Mouse (Mus musculus): ENCODE results near the gene Myf5.

Myf5 gene

DNA sequence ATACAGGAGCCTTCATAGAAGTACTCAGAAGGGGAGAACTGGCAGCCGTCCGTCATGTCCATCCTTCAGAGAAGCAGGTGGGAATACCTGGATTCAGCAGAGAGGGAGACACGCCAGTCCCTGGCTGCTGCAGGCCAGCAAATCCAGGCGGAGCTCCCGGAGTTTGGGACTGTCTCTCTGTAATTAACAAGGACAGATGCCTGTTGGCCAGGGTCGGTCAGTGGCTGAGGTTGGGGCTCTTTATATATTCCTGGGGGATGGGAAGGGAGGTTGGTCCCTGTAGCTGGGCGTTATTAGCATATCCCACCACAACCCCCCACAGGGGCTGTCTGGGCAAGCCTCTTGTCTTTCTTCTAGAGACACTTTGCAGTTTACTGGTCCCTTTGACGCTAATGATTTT, at the start of gene Myf5:
Gene Myf5 (minus strand): TSS at position 265 of the 400 bp plus-strand sequence.
- no peak for DNase-seq

DNA sequence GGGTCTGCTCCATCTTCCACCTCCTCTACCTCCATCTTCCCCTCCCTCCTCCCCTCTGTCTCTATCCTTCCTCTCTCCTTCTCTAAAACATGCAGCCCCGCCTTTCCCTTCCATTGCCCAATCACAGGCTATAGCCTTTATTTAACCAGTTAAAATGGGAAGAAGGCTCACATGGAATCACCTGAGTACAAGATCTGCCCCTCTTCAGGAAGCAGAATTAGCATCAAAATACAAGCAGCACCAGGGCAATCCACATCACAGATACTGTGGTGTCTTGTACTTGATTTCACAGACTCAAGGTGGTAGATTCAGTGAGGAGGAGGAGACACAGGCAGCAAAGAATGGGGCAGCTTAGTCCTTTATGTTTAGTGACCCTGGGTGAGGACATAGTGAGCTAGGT, 42.8 kb upstream of the Myf5 start:
- no peak for DNase-seq

DNA sequence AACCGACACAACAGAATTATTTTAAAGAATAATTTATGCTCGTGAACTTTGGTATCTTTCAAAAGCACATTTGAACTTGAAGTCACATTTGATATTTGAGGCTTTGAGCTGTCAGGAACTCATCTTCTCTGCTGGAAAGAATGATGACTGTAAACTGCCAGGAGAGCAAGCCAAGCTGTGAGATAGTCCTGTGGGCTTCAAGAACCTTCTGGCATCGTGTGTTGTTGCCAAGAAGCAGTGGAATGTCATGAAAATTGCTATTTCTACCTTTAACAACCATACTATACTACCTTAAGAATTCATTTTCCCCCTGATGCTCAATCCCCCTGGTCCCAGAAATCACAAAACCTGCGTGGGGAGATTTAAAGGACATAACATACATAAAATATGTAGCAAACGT, 33.3 kb upstream of the Myf5 start:
- DNase-seq = no peak

DNA sequence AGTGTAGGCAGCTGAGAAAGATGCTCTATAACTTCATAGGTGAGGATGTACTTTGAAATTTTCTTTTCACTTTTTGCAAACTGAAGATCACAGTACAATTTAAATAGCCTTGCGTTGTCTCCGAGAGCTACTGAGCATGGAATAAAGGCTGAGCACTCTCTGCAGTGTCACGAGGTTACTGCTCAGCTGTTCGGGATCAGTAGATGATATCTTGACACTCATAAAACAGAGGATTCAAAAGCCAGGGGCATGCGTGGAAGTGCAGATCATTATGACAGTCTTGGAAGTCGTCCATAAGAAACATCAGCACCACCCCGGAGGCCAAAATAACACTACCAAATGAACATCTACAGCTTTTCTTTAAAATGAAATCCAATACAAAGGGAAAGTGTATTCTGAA, 30.7 kb upstream of the Myf5 start:
- DNase-seq = no peak

DNA sequence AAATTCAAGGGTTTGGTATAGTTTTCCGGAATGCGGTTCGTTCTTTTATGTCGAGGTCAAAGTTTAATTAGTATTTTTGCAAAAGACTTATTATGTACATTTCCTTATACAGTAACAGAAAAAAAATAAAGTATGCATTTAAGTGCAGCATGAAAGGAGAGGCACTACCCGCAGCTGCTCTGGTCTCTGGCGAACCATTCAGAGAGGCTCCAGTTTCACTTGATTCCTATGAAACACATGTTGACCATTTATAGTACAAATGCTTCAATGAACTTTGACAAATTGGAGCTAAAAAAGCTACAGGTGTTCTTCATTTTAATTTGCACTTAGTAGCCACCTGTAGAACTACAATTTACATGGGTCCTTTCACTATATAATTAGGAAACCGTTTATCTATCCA, 28.8 kb upstream of the Myf5 start:
- no peak for DNase-seq

DNA sequence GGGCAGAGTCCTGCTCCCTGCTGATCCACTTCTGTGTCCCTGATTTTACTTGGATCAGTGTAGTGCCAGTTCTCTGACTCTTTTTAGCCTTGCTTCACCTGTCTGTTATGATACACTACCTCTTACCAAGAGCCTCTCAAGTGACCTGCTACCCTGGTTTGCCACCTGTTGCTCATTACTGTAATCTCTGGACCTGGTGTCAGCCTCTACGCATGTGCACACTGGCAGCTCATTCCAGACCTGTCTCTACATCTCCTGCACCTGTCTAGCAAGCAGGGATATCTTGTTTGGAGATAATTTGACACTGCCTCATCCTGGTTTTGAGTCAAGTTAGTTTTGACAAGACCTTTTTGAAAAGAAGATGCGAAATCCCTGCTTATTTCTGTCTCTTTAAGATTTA, 20.5 kb upstream of the Myf5 start:
- no peak for DNase-seq

DNA sequence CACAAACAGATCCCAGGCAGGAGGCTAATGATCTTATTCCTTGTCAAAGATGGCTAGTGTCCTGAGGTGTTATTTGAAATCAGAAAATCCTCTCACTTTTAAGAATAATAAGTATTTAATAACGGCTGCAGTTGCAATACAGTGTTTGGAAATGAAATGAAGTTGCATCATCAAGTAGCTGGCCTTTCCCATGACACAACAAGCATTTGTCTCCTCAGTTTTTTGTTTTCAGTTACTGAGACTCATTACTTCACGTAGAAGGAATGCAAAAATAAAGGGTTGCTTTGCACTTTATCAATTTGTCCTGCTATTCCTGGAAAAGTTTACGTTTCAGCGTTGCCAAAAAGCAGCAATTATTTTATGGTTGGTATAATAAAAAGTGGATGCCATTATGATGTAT, 17.5 kb upstream of the Myf5 start:
- DNase-seq = no peak

DNA sequence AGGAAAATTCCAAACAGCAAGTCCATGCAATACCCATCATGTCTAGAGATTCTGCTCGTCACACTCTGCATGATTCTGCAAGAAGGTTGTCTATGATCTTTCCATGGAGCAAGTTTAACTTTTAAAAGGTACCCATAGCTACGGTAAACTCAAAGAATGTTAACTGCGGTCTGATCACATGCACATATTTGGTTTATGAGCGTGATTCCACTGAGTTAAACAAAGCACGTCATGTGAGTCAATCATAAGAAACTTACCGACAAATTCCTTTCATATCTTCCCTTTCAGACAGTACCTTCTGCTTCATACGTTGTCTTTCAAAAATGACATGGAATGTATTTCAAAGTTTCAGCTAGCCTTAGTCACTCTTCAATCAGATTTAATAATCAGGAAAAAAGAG, 16.3 kb upstream of the Myf5 start:
- DNase-seq = no peak

DNA sequence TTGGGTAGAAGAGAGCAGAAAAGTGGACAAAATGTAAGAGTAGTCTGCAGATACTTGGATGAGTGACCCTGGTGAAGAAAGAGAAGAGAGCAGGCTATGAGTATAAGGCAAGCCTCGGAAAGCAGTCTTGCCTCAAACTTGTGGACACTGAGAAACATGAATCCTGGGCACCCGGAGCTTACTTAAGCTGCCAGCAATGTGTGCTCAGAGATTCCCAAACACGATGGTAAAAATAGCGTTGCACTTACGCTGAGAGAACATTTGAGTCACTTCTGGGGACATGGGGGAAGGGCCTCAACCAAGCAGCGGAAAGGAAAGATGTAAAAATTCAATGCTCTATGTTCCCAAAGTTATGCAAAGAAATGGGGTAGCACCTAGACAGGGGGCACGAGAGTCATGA, 13.7 kb upstream of the Myf5 start:
- DNase-seq = no peak

DNA sequence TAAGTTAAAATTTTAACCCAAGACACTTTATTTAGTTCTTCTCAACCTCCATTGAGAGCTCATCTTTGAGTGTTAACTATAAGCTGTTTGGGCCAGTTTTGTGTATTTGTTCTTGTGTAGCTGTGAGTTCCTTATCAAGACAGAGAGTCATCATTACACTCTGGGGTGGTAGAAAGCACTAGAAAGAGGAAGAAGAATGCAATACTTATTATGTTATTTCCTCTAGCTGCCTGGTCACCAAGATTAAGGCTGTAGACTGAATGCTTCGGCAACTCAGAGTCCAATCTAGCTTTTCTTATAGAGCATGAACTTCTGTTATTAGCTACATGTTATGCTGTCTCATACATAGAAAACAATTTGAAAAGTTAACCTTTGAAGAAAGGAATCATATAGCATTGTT, 10.5 kb upstream of the Myf5 start:
- no peak for DNase-seq

DNA sequence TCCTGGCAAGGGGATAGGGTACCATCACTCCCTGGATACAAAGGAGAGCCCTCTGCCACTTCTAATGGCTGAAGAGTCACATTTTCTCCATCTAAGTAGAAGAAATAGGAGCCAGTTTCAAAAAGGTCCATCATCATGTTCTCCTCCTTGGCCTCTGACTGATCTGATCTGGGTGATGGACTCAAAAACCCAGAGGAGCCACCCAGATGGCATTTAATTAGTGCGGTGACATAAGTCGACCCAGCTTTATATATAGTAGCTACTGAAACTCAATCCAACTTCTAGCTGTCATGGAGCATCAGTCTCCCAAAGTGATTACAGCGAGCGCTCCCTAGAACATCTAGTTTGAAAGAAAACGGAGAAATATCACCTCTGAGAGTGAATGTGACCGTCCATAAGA, 8.6 kb upstream of the Myf5 start, which contains the start of gene Myf6:
Gene Myf6 (minus strand): TSS at position 170 of the 400 bp plus-strand sequence.
- no peak for DNase-seq

DNA sequence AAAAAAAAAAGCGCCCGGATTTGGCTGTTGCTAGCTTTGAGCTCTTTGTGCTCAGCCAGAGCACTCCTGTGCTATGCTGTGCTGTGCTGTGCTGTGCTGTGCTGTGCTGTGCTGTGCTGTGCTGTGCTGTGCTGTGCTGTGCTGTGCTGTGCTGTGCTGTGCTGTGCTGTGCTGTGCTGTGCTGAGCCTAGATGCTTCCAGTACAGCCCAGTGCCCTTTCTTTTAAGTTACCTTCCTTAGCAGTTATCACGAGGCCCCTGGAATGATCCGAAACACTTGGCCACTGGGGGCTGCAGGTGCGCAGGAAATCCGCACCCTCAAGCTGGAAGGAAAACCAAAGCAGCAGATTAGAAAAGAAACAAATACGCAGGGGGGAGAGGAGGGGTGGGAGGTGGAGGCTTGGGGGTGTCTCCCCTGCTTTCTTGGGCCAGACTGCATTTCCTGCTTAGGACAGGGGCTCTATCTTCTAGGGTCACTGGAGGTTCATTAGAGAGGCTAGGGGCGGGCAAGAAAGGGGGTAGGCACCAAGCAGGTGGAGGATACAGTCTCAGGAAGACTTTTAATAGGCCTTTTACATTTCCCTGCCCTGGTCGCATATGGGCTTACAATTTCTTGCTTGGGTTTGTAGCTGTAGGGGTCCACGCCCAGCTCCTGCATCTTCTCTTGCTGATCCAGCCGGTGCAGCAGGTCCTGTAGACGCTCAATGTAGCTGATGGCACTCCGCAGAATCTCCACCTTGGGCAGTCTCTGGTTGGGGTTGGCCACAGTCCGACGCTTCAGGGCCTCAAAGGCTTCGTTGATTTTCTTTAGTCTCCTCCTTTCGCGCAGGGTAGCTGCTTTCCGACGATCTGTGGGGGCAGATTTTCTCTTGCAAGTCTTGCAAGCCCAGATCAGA, 7.9 kb upstream of the Myf5 start:
- DNase-seq = no peak

DNA sequence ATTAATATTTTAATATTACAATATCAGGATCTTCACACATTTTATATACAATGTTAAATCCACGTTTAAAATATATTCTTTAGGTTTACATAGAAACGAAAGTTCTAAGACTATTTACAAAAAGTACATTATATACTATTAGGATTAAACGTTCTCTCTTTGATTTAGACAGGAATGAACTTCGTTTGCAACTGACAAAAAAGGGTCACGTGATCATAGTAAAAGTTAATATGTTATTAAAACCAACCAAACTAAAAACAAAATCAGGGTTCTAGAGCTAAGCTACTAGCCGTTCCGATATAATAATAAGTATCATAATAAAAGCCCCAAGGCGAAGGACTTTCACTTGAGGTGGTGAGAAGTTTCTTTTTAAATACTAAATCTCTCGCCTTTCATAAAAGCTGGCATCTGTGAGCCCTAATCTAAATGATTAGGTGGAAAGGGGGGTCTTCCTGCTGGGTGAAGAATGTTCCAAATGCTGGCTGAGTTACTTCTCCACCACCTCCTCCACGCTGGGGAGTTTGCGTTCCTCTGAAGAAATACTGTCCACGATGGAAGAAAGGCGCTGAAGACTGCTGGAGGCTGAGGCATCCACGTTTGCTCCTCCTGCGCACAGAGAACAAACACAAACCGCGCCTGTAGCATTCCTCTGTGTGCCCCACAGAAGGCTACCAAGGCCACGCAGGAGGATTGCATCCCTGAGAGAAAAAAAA, 7.1 kb upstream of the Myf5 start:
- DNase-seq = no peak

DNA sequence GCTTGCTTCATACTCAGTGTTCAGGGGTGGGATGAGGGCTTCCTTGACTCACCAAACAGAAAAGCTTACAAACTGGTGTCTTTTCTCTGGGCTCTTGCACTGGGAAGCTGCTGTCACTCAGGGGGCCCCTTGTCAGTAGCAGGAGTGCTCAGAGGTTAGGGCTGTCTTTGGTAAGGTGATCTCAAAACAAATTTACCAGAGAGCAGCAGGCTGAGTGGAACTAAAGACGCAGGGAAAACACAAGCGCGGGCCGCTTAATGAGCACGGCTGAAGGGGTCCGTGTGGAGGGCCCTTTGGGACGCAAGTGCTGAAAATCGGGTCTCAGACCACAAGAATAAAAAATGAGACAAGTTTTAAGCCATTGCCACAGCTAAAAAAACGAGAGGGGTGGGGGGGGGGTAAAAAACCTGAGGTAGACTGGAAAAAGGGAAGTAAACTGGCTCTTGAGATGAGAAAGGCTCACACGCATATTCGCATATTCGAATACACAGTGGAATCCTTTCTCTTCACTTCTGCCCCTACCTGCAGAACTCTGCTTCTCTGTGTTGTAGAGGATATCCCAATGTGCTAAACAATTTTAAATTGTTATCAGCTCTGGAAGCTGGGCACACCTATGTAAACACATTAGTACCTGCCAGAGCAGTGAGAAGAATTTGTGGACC, 2.9 kb upstream of the Myf5 start:
- no peak for DNase-seq

DNA sequence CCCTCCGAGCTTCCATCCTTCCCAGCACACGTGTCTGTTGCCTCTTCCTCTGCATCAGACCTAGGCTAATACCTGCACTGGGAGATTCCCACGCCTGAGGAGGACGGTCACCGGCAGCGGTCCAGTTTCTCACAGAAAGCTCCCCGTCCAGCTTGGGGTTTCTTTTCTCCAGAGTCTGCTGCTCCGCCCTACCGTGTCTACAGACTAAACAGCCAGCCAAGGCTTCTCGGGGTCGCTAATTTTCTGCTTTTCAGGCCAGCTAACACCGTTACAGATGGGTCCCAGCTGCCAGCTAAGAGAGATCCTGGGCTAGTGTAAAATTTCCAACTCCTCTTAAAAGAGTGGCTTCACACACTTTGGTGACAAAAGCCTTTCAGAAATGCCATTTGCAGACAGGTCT, 836 bp upstream of the Myf5 start:
- no peak for DNase-seq

DNA sequence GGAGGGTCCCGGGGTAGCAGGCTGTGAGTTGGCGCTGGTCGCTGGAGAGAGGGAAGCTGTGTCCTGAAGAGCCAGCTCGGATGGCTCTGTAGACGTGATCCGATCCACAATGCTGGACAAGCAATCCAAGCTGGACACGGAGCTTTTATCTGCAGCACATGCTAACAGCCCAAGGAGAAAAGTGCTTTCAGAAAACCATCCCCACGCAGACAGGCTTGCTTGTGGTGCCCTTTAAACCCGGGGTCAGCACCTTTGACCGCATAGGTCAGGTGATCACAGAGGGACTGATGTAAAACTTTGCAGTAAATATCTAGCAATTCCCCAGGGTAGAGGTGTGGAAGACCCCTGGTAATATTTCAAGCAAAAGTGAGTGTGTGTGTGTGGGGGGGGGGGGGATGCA, 1.9 kb downstream of the Myf5 start:
- no peak for DNase-seq

DNA sequence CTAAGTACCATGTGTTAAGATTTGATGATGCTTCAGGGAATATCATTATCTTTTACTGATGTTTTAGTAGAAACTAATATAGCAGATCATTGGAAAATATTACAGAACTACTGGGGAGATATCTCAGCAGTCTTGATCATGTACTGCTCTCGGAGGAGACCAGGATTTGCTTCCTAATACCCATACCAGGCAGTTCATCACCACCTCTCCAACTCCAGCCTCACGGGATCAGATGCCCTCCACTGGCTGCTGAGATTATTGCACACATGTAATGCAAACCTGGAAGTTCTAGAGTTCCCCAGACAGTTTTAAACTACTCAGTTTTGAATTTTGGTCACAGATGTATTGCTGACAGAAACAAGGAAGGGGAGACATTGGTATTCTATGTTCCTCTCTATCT, 12.4 kb downstream of the Myf5 start:
- no peak for DNase-seq

DNA sequence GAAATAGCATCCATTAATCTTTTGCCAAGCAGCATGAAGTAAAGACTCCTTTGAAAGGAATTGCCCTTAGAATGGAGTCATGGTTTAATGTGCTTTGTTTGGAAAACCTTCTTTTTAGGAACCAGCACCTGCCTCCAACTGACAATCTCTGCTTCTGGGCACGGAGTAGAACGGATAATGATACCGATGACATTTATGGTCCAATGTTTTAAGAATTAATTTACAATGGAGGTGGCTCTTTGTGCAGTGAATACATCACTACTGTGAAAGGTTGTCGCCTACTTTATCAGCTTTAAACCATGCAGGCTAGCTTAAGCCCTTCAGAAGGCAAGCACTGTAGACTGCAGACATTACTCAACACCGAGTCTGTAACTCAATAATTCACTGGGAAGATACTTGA, 14.2 kb downstream of the Myf5 start:
- DNase-seq = no peak

DNA sequence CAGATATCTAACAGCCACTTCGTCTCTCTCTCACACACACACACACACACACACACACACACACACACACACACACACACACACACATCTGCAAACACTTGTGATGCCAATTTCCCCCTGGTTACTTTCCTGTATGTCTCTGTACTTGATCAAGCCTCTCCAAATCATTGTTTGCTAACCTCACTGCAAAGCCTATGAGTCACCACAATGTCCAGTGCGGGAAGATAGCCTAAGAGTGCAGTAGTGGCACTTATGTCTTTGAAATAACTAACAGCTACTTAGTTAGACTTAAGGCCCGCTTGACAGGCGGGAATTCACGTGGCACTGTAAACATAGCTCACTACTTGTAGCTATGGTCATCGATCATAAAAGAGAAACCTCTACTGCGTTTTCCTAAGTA, 18.1 kb downstream of the Myf5 start:
- DNase-seq = no peak

DNA sequence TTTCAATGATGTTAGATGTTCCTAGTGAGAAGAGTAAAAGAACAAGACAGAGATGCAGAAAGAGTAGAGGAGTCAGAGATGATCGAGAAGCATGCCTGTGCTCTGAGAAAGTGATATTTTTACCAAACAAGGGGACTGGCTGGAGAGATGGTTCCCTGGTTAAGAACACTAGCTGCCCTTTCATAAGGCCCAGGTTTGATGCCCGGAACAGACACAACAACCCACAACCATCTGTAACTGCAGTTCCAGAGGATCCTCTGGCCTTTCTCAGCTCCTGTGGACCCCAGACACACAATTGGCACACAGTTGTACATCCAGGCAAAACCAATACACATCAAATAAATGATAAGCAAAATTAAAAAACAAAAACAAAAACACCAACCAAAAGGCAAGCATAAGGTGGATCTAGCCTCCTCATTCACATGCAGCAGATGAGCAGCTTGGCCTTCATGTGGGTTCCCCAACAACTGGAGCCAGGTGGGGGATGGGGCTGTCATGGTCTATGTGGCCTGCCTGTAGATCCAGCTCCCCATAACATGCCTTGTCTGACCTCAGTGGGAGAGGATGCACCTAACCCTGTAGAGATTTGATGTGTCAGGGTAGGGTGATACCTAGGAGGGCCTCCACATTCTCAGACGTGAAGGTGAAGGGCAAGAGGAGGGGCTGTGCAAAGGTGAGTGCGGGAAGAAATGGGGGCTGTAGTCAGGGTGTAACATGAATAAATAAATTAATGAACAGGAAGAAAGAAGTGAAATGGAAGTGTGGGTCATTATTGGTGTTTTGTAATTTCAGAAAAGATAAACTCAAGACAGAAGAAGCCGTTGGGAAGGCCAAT, 36.2 kb downstream of the Myf5 start:
- DNase-seq = no peak

DNA sequence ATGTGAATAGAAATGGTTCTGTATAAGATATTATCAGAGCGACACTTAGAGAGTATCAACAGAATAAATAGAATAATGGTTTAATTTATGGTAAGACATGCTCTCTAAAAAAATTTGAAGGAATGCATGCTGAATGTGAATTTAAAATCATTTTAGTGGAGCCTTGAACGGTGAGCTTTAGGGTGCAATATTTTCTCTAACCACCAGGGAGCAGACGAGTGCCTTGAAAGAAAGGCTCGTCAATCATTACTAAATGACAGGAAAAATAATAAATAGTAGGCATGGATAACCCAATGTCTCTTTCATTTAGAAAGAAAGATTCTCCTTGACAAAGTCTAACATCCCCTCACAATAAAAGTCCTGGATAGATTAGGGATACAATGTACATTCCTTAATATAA, 43.2 kb downstream of the Myf5 start:
- peak; percentile 20 for DNase-seq

DNA sequence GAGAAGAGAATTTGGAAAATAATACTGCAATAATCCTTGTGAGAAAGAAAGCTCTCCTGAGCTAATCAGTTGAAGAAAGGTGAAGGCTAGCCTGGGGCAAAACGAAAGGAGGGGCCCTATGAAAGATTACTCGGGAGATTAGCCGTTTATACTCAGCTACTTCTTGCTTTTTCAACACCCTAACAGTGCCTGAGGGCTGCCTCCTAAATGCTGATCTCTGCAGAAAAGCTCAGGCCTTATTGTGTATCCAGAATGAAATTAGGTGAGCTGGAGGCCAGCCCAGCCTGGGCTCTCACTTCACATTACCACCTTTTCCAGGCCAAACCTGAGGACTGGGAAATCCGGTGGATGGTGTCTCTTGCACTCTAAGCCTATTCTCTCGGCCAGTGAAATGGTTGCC, 49.0 kb downstream of the Myf5 start:
- DNase-seq = no peak
